In genomic region chr10:37079535-37079934, GRCm38 (mm10) we compare ENCODE assay signal across 15 mouse cellular contexts. TPM values are rescaled to one million over a fixed set of nuclear protein-coding genes. Genes with fewer than 3 reads are reported as not detected.
DNase-seq lines count a peak whose midpoint lies in the region; ATAC-seq and TF ChIP-seq lines count a peak whose summit lies in the region.
"Had no signal": no experiment of that assay in that cellular context is flagged by ENCODE, and none has a peak within 500 bp of the region (broad histone marks: within the 10 kb centered on the region; RNA-seq: fewer than 3 reads in every experiment).

No protein-coding gene starts in this region.

- H3K9ac ChIP-seq in neural tube, embryonic 13.5 days: no peak overlapping the region
- H3K9ac ChIP-seq in neural tube, embryonic 15.5 days (replicated peaks): no peak overlapping the region
- no peak overlapping the region for H3K9ac ChIP-seq in heart, embryonic 14.5 days (ENCODE audit: low read length)
- H3K9ac ChIP-seq: limb, embryonic 12.5 days; midbrain, embryonic 13.5 days had no signal

- H3K27ac ChIP-seq in kidney, adult 2 months (ENCODE audit: insufficient read depth, low read depth, low read length): peak overlapping the region; percentile 42; the same call in 1 of the 2 replicates
- H3K27ac ChIP-seq in neural tube, embryonic 13.5 days (replicated peaks): 0 out of 2 replicates have a peak overlapping the region, but pooled peaks have one; percentile 75
- H3K27ac ChIP-seq in neural tube, embryonic 15.5 days (replicated peaks): no peak overlapping the region
- peak overlapping the region; percentile 6 to 83; a peak in 3 of 4 replicates for H3K27ac ChIP-seq in heart, embryonic 14.5 days (replicated peaks in 1 of 2; ENCODE audit: control insufficient read depth in 1 of 2, insufficient read depth in 1 of 2, low read depth in 2 of 2, low read length in 2 of 2)

- TF ChIP-seq CTCF in kidney, adult 2 months (conservative IDR thresholded peaks at IDR 0.05; ENCODE audit: insufficient read depth, insufficient read length, low read depth, low read length): no peak

- H3K9me3 ChIP-seq in neural tube, embryonic 13.5 days: no peaks in the 10 kb centered on the region
- H3K9me3 ChIP-seq in neural tube, embryonic 15.5 days (replicated peaks): no peaks in the 10 kb centered on the region
- no peaks in the 10 kb centered on the region for H3K9me3 ChIP-seq in heart, embryonic 14.5 days (ENCODE audit: control insufficient read depth, low read length)
- H3K9me3 ChIP-seq: limb, embryonic 12.5 days; midbrain, embryonic 13.5 days had no signal

- H3K4me3 ChIP-seq in kidney, adult 2 months (ENCODE audit: insufficient read depth, low read depth, low read length): no peak overlapping the region
- no peak overlapping the region for H3K4me3 ChIP-seq in neural tube, embryonic 13.5 days
- H3K4me3 ChIP-seq in neural tube, embryonic 15.5 days (replicated peaks): no peak overlapping the region
- no peak overlapping the region for H3K4me3 ChIP-seq in heart, embryonic 14.5 days (ENCODE audit: control insufficient read depth in 1 of 2, insufficient read depth in 1 of 2, low read depth in 1 of 2, low read length in 2 of 2)
- H3K4me3 ChIP-seq: limb, embryonic 12.5 days; midbrain, embryonic 13.5 days had no signal

- 62% methylated on average over 6 of the region's 6 CpGs for WGBS in kidney, adult 2 months
- 84% methylated on average over 6 of the region's 6 CpGs for WGBS in neural tube, embryonic 13.5 days
- WGBS in neural tube, embryonic 15.5 days: 73% methylated on average over 6 of the region's 6 CpGs
- 77% methylated on average over 6 of the region's 6 CpGs for WGBS in heart, embryonic 14.5 days

- TF ChIP-seq POLR2A in kidney, adult 2 months (IDR thresholded peaks at IDR 0.05; ENCODE audit: low read depth, low read length): no peak

- H3K4me2 ChIP-seq in neural tube, embryonic 13.5 days: no peak overlapping the region
- H3K4me2 ChIP-seq in neural tube, embryonic 15.5 days: no peak overlapping the region
- H3K4me2 ChIP-seq in heart, embryonic 14.5 days (ENCODE audit: low read length): no peak overlapping the region
- H3K4me2 ChIP-seq: limb, embryonic 12.5 days; midbrain, embryonic 13.5 days had no signal

- no peaks in the 10 kb centered on the region for H3K27me3 ChIP-seq in kidney, adult 2 months (replicated peaks; ENCODE audit: control insufficient read depth, insufficient read depth, low read length)
- no peaks in the 10 kb centered on the region for H3K27me3 ChIP-seq in neural tube, embryonic 13.5 days
- H3K27me3 ChIP-seq in neural tube, embryonic 15.5 days (replicated peaks): no peaks in the 10 kb centered on the region
- no peaks in the 10 kb centered on the region for H3K27me3 ChIP-seq in heart, embryonic 14.5 days (ENCODE audit: control insufficient read depth, insufficient read depth, low read length)
- H3K27me3 ChIP-seq: CH12.LX; limb, embryonic 12.5 days; midbrain, embryonic 13.5 days; Patski had no signal

- ATAC-seq in neural tube, embryonic 13.5 days (ENCODE audit: low read depth): no peak
- ATAC-seq in neural tube, embryonic 15.5 days (ENCODE audit: low FRiP score): no peak
- ATAC-seq in heart, embryonic 14.5 days (ENCODE audit: insufficient number of reproducible peaks, insufficient read depth, low FRiP score, low read depth): no peak

- peak; percentile 34 for DNase-seq in kidney, adult 2 months
- DNase-seq in kidney, postnatal 36 days: no peak
- peak; percentile 77 for DNase-seq in skeletal muscle tissue, adult 2 months (ENCODE audit: low read depth, low spot score)
- DNase-seq in ovary, postnatal 36 days (ENCODE audit: low spot score): no peak
- DNase-seq: adrenal gland, adult 8-10 months; cerebellum, postnatal 36 days; layer of hippocampus, postnatal 36 days; lung, postnatal 10 days had no signal

- no peaks in the 10 kb centered on the region for H3K4me1 ChIP-seq in kidney, adult 2 months (ENCODE audit: control insufficient read depth, insufficient read depth, low read length)
- peaks cover 21% of the 10 kb centered on the region for H3K4me1 ChIP-seq in neural tube, embryonic 13.5 days (replicated peaks)
- peaks cover 10% of the 10 kb centered on the region for H3K4me1 ChIP-seq in neural tube, embryonic 15.5 days
- H3K4me1 ChIP-seq in heart, embryonic 14.5 days (ENCODE audit: control insufficient read depth in 2 of 2, insufficient read depth in 2 of 2, low read length in 2 of 2): peaks cover 3 to 13% of the 10 kb centered on the region in 2 experiments

- no peaks in the 10 kb centered on the region for H3K36me3 ChIP-seq in kidney, adult 2 months (ENCODE audit: control insufficient read depth, insufficient read depth, low read length)
- H3K36me3 ChIP-seq in neural tube, embryonic 13.5 days: no peaks in the 10 kb centered on the region
- no peaks in the 10 kb centered on the region for H3K36me3 ChIP-seq in neural tube, embryonic 15.5 days
- no peaks in the 10 kb centered on the region for H3K36me3 ChIP-seq in heart, embryonic 14.5 days (ENCODE audit: control insufficient read depth, insufficient read depth, low read length)
- H3K36me3 ChIP-seq: limb, embryonic 12.5 days; midbrain, embryonic 13.5 days had no signal

RNA-seq across cellular contexts. Expression of gene Marcks, which starts 59.2 kb away (rescaled TPM):
- polyA plus RNA-seq in kidney, adult 2 months (2012; rRNA removed): 14.4 and 15.3 TPM in 2 replicates
- polyA plus RNA-seq in neural tube, embryonic 13.5 days (2015; fragmentation: Nextera tagmentation; extraction: Ambion mirVana): 212 TPM in 2 replicates
- polyA plus RNA-seq in neural tube, embryonic 15.5 days (2015; fragmentation: Nextera tagmentation; extraction: Ambion mirVana): 145 and 159 TPM in 2 replicates
- polyA plus RNA-seq in heart, embryonic 14.5 days (2014; fragmentation: Nextera tagmentation; extraction: Ambion mirVana): 92.2 and 96.5 TPM in 2 replicates

Comparison
In these comparisons a context has a peak if more than half of its experiments do, and no peak if none do; other contexts are left out.
1. DNase-seq: peak in kidney, adult 2 months (single experiment) and skeletal muscle tissue, adult 2 months (single experiment); none in kidney, postnatal 36 days (0 of 2) and ovary, postnatal 36 days (single experiment).